Mouse (Mus musculus) Patski (cell line): ENCODE measurements around the gene Rgl1. TPM values are rescaled to one million over a fixed set of nuclear protein-coding genes. Genes with fewer than 3 reads are reported as not detected.

Experiments used
- ATAC-seq: fragments of 100-300 bp; one replicate; pipeline ENCODE4 v1.8.0; 2021
- CTCF ChIA-PET: fragments of 350-600 bp; sonication (Branson Sonifier 250); formaldehyde crosslinking; loops from one replicate; lab custom pipeline; 2022; ENCODE audit warnings: inconsistent platforms; lab: Charles Lee
- POLR2A ChIA-PET: fragments of 350-600 bp; sonication (Branson Sonifier 250); formaldehyde crosslinking; loops from one replicate; lab custom pipeline; 2022; ENCODE audit warnings: antibody characterized with exemption, inconsistent platforms; lab: Charles Lee
- DNase-seq: peaks from one replicate; pipeline ENCODE4 v3.0.0-alpha.2; 2011; ENCODE audit warnings: low read depth, low spot score
- H3K27me3 ChIP-seq: fragments of 371-371 bp; one replicate; pipeline ENCODE4 v1.5.1; 2021
- CTCF ChIP-seq: fragments of 100-300 bp; IDR thresholded peaks from one replicate; pipeline ENCODE4 v1.5.1; 2021
- in situ Hi-C: fragments of 300-500 bp; cut with MboI; formaldehyde crosslinking; loops from 3 replicates; pipeline ENCODE4 v1.11.1; 2018; ENCODE audit warnings: low pct_unique_long_range_greater_than_20kb, mixed read lengths
- polyA plus RNA-seq: library from polyadenylated mRNA; unstranded; gene quantifications from one replicate; pipeline ENCODE4 v1.2.3, GENCODE M21; 2021

Gene Rgl1
- polyA plus RNA-seq, 1 experiment from 2014 or later = 51.6 TPM

GRCm38 (mm10) chr1:152606727-152607126, 159.4 kb downstream of the Rgl1 start:
- no peaks in the 10 kb centered on the region for H3K27me3 ChIP-seq
- TF ChIP-seq CTCF = no peak
- no peak for ATAC-seq
- POLR2A ChIA-PET = no interaction called here
- DNase-seq = no peak
- CTCF ChIA-PET = interaction anchor here (1.4 kb wide), 2 partner anchors 11 to 41 kb away, joined by 3 read pairs; no protein-coding TSS in a partner anchor
- in situ Hi-C loops = no loop called here

GRCm38 (mm10) chr1:152605895-152606625, 160.1 kb downstream of the Rgl1 start:
- TF ChIP-seq CTCF = no peak
- in situ Hi-C loops = no loop called here
- DNase-seq (no peak), ATAC-seq (no peak)
- ChIA-PET POLR2A (no interaction called here), CTCF (interaction anchor here (0.8 to 1.4 kb wide), 3 partner anchors 9 to 40 kb away, joined by 3 read pairs; no protein-coding TSS in a partner anchor)
- H3K27me3 ChIP-seq = no peaks in the 10 kb centered on the region

GRCm38 (mm10) chr1:152604147-152604546, 162.0 kb downstream of the Rgl1 start:
- in situ Hi-C loops = no loop called here
- CTCF ChIA-PET = no interaction called here
- ATAC-seq (no peak), DNase-seq (no peak)
- no peak for TF ChIP-seq CTCF
- H3K27me3 ChIP-seq = no peaks in the 10 kb centered on the region
- POLR2A ChIA-PET = no interaction called here

DNA sequence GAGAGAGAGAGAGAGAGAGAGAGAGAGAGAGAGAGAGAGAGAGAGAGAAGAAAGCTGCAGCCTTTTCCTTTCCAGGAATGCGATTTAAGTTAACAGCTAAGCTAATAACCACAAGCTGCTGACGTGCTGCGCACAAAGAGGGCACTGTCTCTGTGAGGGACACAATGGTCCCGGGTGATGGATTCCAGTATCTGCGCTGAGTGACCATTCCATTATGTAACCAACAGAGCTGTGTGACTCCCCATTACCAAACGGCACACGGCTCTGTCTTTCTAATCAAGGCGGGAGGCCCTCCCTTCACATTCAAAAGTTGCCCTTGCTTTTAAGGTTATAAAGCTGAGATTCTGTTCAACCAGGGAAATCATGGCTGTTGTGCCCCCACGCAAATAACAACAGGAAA, 162.5 kb downstream of the Rgl1 start:
- ChIA-PET POLR2A (no interaction called here), CTCF (no interaction called here)
- DNase-seq (no peak), ATAC-seq (no peak)
- in situ Hi-C loops = no loop called here
- H3K27me3 ChIP-seq = no peaks in the 10 kb centered on the region
- TF ChIP-seq CTCF = no peak

DNA sequence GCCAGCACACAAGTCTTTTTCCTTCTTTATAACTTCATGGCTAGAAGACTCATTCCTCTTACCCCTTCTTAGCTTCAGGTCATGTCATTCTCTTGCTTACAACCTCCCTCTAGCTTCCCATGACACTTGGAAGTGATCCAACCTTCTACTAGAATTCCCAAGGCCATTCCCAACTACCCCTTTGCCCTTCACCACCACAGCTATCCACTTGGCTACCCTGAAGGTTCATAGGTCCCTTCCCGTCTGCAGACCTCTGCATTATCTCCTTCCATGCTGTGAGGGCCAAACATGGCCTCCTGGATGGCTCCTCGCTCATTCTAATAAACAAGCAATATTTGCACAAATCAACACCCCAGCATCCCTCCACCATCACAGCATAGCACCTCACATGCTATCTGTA, 165.7 kb downstream of the Rgl1 start:
- ATAC-seq = no peak
- CTCF ChIA-PET = interaction anchor here (1.7 kb wide), 1 partner anchor 9 kb away, joined by 4 read pairs; no protein-coding TSS in a partner anchor
- POLR2A ChIA-PET = no interaction called here
- no peak for TF ChIP-seq CTCF
- in situ Hi-C loops = no loop called here
- DNase-seq = no peak
- H3K27me3 ChIP-seq = no peaks in the 10 kb centered on the region

- CTCF ChIA-PET = no interaction called here
- H3K27me3 ChIP-seq = no peaks in the 10 kb centered on the region
- TF ChIP-seq CTCF = no peak
- ATAC-seq (no peak), DNase-seq (no peak)
- in situ Hi-C loops = no loop called here
- POLR2A ChIA-PET = no interaction called here
Measured at GRCm38 (mm10) chr1:152599347-152599746, 166.8 kb downstream of the Rgl1 start.

GRCm38 (mm10) chr1:152594690-152595089, 171.5 kb downstream of the Rgl1 start:
- no peaks in the 10 kb centered on the region for H3K27me3 ChIP-seq
- ChIA-PET CTCF (interaction anchor here (0.7 kb wide), 1 partner anchor 10 kb away, joined by 3 read pairs; no protein-coding TSS in a partner anchor), POLR2A (no interaction called here)
- in situ Hi-C loops = no loop called here
- no peak for ATAC-seq
- DNase-seq = no peak
- TF ChIP-seq CTCF = no peak

GRCm38 (mm10) chr1:152593831-152594549, 172.2 kb downstream of the Rgl1 start:
- ChIA-PET POLR2A (no interaction called here), CTCF (interaction anchor here (0.7 kb wide), 1 partner anchor 9 kb away, joined by 3 read pairs; no protein-coding TSS in a partner anchor)
- no peaks in the 10 kb centered on the region for H3K27me3 ChIP-seq
- TF ChIP-seq CTCF = no peak
- in situ Hi-C loops = no loop called here
- DNase-seq (no peak), ATAC-seq (no peak)

GRCm38 (mm10) chr1:152593382-152593781, 172.8 kb downstream of the Rgl1 start:
- ATAC-seq = no peak
- in situ Hi-C loops = no loop called here
- ChIA-PET POLR2A (no interaction called here), CTCF (no interaction called here)
- no peak for DNase-seq
- TF ChIP-seq CTCF = no peak
- no peaks in the 10 kb centered on the region for H3K27me3 ChIP-seq

DNA sequence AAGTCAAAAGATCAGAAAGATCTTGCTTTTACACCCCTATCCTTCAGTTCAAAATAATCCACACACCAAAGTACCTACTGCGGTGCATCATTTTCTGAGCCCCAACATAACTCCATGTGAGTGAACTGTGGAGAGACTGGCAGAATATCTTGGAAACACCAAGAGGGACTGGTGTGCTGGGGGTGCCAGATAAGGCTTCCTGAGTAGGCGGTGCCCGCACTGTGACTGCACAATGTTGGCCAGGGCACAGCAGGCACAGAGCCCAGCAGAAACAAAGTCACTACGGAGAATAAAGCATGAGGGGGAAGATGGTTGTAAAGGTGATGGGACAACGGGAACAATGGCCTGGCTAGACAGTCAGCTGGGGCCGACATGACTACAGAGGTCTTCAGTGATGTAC, 173.5 kb downstream of the Rgl1 start:
- DNase-seq (no peak), ATAC-seq (no peak)
- POLR2A ChIA-PET = no interaction called here
- in situ Hi-C loops = no loop called here
- no peaks in the 10 kb centered on the region for H3K27me3 ChIP-seq
- CTCF ChIA-PET = no interaction called here
- TF ChIP-seq CTCF = no peak
